In the genomic region with DNA sequence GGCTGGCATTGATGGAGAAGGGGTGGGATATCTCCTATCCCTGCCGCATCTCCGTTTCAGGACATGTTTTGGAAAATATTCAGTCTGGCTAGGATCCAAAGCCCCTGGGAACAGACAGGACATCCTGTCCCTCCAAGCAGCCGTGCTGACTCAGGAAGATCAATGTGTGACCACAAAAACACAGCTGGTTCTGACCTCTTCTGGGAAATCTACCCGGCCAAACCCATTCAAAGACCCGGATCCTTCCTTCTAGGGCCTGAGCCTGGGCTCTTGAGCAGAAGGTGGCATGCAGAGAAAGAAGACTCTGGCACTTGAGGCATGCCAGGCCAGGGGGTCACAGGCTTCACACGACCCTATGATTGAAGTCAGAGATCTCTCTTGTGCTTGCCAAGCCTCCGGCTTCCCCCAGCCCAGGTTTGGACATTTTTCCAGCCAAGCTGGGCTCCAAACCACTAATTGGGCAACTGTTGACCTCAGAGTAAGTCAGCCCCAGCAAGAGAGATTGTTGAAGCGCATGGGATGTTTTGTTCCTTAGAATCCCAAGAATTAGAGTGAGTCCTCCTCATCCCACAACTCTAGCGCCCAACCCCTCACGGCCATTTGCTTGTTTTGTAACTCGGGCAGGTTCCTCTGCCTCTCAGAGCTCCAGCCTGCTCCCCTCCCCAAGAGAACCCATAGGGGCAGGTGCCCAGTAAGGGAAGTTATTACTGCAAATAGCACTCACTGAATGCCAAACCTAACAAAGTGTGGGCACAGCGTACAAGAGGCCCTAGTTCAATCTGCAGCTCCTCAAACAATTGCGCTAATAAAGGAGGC, we compare ENCODE assay signal across 9 mouse cellular contexts. TPM values are rescaled to one million over a fixed set of nuclear protein-coding genes. Genes with fewer than 3 reads are reported as not detected.
A peak's percentile ranks its signal among the peaks of the same experiment; 100 is the strongest.
DNase-seq lines count a peak whose midpoint lies in the region; ATAC-seq and TF ChIP-seq lines count a peak whose summit lies in the region.
"Had no signal": no experiment of that assay in that cellular context is flagged by ENCODE, and none has a peak within 500 bp of the region (broad histone marks: within the 10 kb centered on the region; RNA-seq: fewer than 3 reads in every experiment).

No protein-coding gene starts in this region.

- H3K4me1 ChIP-seq in kidney, embryonic 15.5 days: peaks cover 23% of the 10 kb centered on the region
- no peaks in the 10 kb centered on the region for H3K4me1 ChIP-seq in thymus, adult 2 months (replicated peaks; ENCODE audit: control insufficient read depth, insufficient read depth, low read length)

- TF ChIP-seq CTCF in thymus, adult 2 months (IDR thresholded peaks at IDR 0.05; ENCODE audit: borderline replicate concordance, control insufficient read depth, extremely low read depth, insufficient read depth, low read length, poor library complexity): no peak

- no peak for TF ChIP-seq POLR2A in myocyte (IDR thresholded peaks at IDR 0.05; ENCODE audit: insufficient read length, low read depth)
- TF ChIP-seq POLR2A in thymus, adult 2 months (IDR thresholded peaks at IDR 0.05; ENCODE audit: control insufficient read depth, extremely low read depth, insufficient read depth, low read length, poor library complexity): no peak

- no peak overlapping the region for H3K4me3 ChIP-seq in kidney, embryonic 15.5 days (replicated peaks)
- no peak overlapping the region for H3K4me3 ChIP-seq in myocyte
- no peak overlapping the region for H3K4me3 ChIP-seq in thymus, adult 2 months (ENCODE audit: control insufficient read depth, insufficient read depth, low read length)
- H3K4me3 ChIP-seq: limb, embryonic 13.5 days had no signal

- H3K9ac ChIP-seq in kidney, embryonic 15.5 days: no peak overlapping the region
- H3K9ac ChIP-seq: limb, embryonic 13.5 days had no signal

- WGBS in kidney, embryonic 15.5 days: 67% methylated on average over 13 of the region's 13 CpGs
- WGBS in thymus, adult 2 months: 54% methylated on average over 13 of the region's 13 CpGs

- no peaks in the 10 kb centered on the region for H3K79me2 ChIP-seq in myocyte (ENCODE audit: control insufficient read depth, insufficient read depth)

- peak overlapping the region; percentile 64 for H3K27ac ChIP-seq in kidney, embryonic 15.5 days
- no peak overlapping the region for H3K27ac ChIP-seq in thymus, adult 2 months (ENCODE audit: control insufficient read depth, insufficient read depth, low read length)
- H3K27ac ChIP-seq: limb, embryonic 13.5 days had no signal

- H3K27me3 ChIP-seq in kidney, embryonic 15.5 days: no peaks in the 10 kb centered on the region
- H3K27me3 ChIP-seq in myocyte (ENCODE audit: control insufficient read depth, insufficient read depth, insufficient read length): no peaks in the 10 kb centered on the region
- no peaks in the 10 kb centered on the region for H3K27me3 ChIP-seq in thymus, adult 2 months (ENCODE audit: control insufficient read depth, insufficient read depth, low read length)
- H3K27me3 ChIP-seq: limb, embryonic 13.5 days had no signal

- no peak overlapping the region for H3K4me2 ChIP-seq in kidney, embryonic 15.5 days
- H3K4me2 ChIP-seq in myocyte (ENCODE audit: low read depth): peak overlapping the region; percentile 56
- H3K4me2 ChIP-seq: limb, embryonic 13.5 days had no signal

- ATAC-seq in kidney, embryonic 15.5 days (replicated peaks; ENCODE audit: low FRiP score): no peak
- ATAC-seq in erythroblast, adult 5-6 weeks (replicated peaks; ENCODE audit: low FRiP score, poor library complexity, severe bottlenecking): no peak

- no peaks in the 10 kb centered on the region for H3K9me3 ChIP-seq in kidney, embryonic 15.5 days (replicated peaks)
- H3K9me3 ChIP-seq: limb, embryonic 13.5 days had no signal

- DNase-seq in ovary, adult 18-20 months (ENCODE audit: low spot score): peak; percentile 65
- no peak for DNase-seq in ovary, postnatal 10 days (ENCODE audit: low spot score)
- peak; percentile 99 for DNase-seq in heart, adult 11 months
- DNase-seq in thymus, adult 2 months: no peak
- no peak for DNase-seq in frontal cortex, postnatal 14 days (ENCODE audit: low spot score in 2 of 2)

- H3K36me3 ChIP-seq in kidney, embryonic 15.5 days: no peaks in the 10 kb centered on the region
- no peaks in the 10 kb centered on the region for H3K36me3 ChIP-seq in myocyte (ENCODE audit: control insufficient read depth, insufficient read depth)
- no peaks in the 10 kb centered on the region for H3K36me3 ChIP-seq in thymus, adult 2 months (ENCODE audit: control insufficient read depth, insufficient read depth, low read length)
- H3K36me3 ChIP-seq: limb, embryonic 13.5 days had no signal

- H3ac ChIP-seq in myocyte (ENCODE audit: control insufficient read depth, insufficient read length): no peak overlapping the region

TF ChIP-seq in myocyte, 11 proteins besides CTCF, POLR2A, EP300 and RAD21:
- TF ChIP-seq MYOG (IDR thresholded peaks at IDR 0.05; ENCODE audit: control insufficient read depth in 1 of 3, insufficient read depth in 1 of 3, insufficient read length in 2 of 3, low read depth in 2 of 3) (peak in 2 of 3 experiments; percentile 15 to 70), REST (IDR thresholded peaks at IDR 0.05; ENCODE audit: insufficient read depth, insufficient read length) (no peak), MAX (IDR thresholded peaks at IDR 0.05; ENCODE audit: low read depth) (no peak), CEBPB (IDR thresholded peaks at IDR 0.05; ENCODE audit: insufficient read depth, poor library complexity, severe bottlenecking) (peak; percentile 66; the same call in 1 of the 2 replicates), E2F4 (IDR thresholded peaks at IDR 0.05; ENCODE audit: insufficient read depth) (no peak), USF1 (IDR thresholded peaks at IDR 0.05; ENCODE audit: low read depth) (no peak), POLR2AphosphoS2 (IDR thresholded peaks at IDR 0.05; ENCODE audit: insufficient read length, low read depth) (no peak), TCF3 (IDR thresholded peaks at IDR 0.05; ENCODE audit: insufficient read length, low read depth) (peak; percentile 44), MYOD1 (IDR thresholded peaks at IDR 0.05; ENCODE audit: control insufficient read depth in 1 of 3, insufficient read length in 2 of 3, low read depth in 2 of 3) (peak in 1 of 3 experiments; percentile 60), SRF (IDR thresholded peaks at IDR 0.05; ENCODE audit: control insufficient read depth, insufficient read length, low read depth) (peak; percentile 29), TCF12 (IDR thresholded peaks at IDR 0.05; ENCODE audit: insufficient read depth, poor library complexity, severe bottlenecking) (peak; percentile 61)

RNA-seq across cellular contexts. Expression of a gene that starts 5.8 kb away (rescaled TPM):
- polyA plus RNA-seq in kidney, embryonic 15.5 days (2015; fragmentation: Nextera tagmentation; extraction: Ambion mirVana): 29.2 and 30.6 TPM in 2 replicates
- polyA plus RNA-seq in myocyte (2012; fragmentation: generic; extraction: Trizol): 20.2 TPM
- 63.2 and 72.5 TPM in 2 replicates for polyA plus RNA-seq in thymus, adult 2 months (2012; rRNA removed)
- total RNA-seq in erythroblast, adult 5-6 weeks (2015; ENCODE audit: low replicate concordance): 6.5 and 10.0 TPM in 2 replicates
- 5.5 and 8.8 TPM in 2 replicates for total RNA-seq in erythroblast, adult 5-6 weeks (2017; ENCODE audit: low replicate concordance)

RNA-seq across cellular contexts. Expression of a gene that starts 48.7 kb away (rescaled TPM):
- 43.7 and 44.0 TPM in 2 replicates for polyA plus RNA-seq in kidney, embryonic 15.5 days (2015; fragmentation: Nextera tagmentation; extraction: Ambion mirVana)
- polyA plus RNA-seq in myocyte (2012; fragmentation: generic; extraction: Trizol): 88.9 TPM
- 279 and 281 TPM in 2 replicates for polyA plus RNA-seq in thymus, adult 2 months (2012; rRNA removed)
- 1,365 and 1,400 TPM in 2 replicates for total RNA-seq in erythroblast, adult 5-6 weeks (2015; ENCODE audit: low replicate concordance)
- 1,814 and 2,055 TPM in 2 replicates for total RNA-seq in erythroblast, adult 5-6 weeks (2017; ENCODE audit: low replicate concordance)

Comparison
In these comparisons a context has a peak if more than half of its experiments do, and no peak if none do; other contexts are left out.
1. DNase-seq: peak in ovary, adult 18-20 months (single experiment) and heart, adult 11 months (single experiment); none in ovary, postnatal 10 days (single experiment), thymus, adult 2 months (single experiment) and frontal cortex, postnatal 14 days (0 of 2).